Mouse (Mus musculus): ENCODE data around the gene 4930432M17Rik.

DNA sequence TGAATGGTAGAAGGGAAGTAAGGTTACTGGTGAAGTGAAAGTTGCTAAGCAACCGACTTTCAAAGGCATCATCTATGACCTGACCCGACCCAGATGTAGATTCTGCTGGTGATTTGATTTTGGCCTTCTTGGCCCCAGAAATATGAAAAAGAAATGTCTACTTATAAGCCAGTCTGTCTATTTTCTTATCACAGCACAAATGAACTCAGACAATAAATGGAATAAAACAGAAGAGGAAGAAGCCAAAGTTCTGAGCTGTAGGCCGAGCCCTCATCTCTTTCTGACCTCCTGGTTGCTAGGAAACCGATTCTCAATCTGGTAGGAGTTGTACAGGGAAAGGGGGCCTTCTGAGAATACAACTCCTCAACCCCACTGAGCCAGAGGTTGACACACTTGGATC lies at the start of gene 4930432M17Rik:
- no peak for TF ChIP-seq CTCF (IDR thresholded peaks at IDR 0.05; ENCODE audit: low read depth, low read length)
- TF ChIP-seq GATA1 (IDR thresholded peaks at IDR 0.05; ENCODE audit: borderline replicate concordance, low read length): no peak
- TF ChIP-seq TAL1 (conservative IDR thresholded peaks at IDR 0.05; ENCODE audit: low read depth, low read length): no peak
- TF ChIP-seq GATA2 (IDR thresholded peaks at IDR 0.05; ENCODE audit: borderline replicate concordance, low read depth, low read length): no peak
- TF ChIP-seq POLR2AphosphoS5 (IDR thresholded peaks at IDR 0.05; ENCODE audit: insufficient replicate concordance, low read depth, low read length): no peak

Data from G1E (cell line).